In genomic region chr11:102223166-102223565, GRCm38 (mm10) we compare ENCODE assay signal across 9 mouse cellular contexts. TPM values are rescaled to one million over a fixed set of nuclear protein-coding genes. Genes with fewer than 3 reads are reported as not detected.
A peak's percentile ranks its signal among the peaks of the same experiment; 100 is the strongest.
DNase-seq lines count a peak whose midpoint lies in the region; ATAC-seq and TF ChIP-seq lines count a peak whose summit lies in the region.
"Had no signal": no experiment of that assay in that cellular context is flagged by ENCODE, and none has a peak within 500 bp of the region (broad histone marks: within the 10 kb centered on the region; RNA-seq: fewer than 3 reads in every experiment).

No protein-coding gene starts in this region.

- WGBS in kidney, embryonic 14.5 days: 35% methylated on average over 6 of the region's 6 CpGs
- WGBS in hindbrain, postnatal 0 days: 47% methylated on average over 6 of the region's 6 CpGs
- WGBS in midbrain, embryonic 14.5 days: 50% methylated on average over 6 of the region's 6 CpGs

- no peak for ATAC-seq in kidney, embryonic 14.5 days (ENCODE audit: low FRiP score, low TSS enrichment)
- peak; percentile 47 for ATAC-seq in CD4-positive, CD25-positive, alpha-beta regulatory T cell, adult 4 months
- ATAC-seq in hindbrain, postnatal 0 days: no peak
- ATAC-seq in midbrain, embryonic 14.5 days (ENCODE audit: low FRiP score, low TSS enrichment): no peak

- no peak overlapping the region for H3K27ac ChIP-seq in kidney, embryonic 14.5 days (ENCODE audit: low read depth, low read length)
- no peak overlapping the region for H3K27ac ChIP-seq in hindbrain, postnatal 0 days
- H3K27ac ChIP-seq in midbrain, embryonic 14.5 days (replicated peaks; ENCODE audit: low read depth, low read length): no peak overlapping the region
- H3K27ac ChIP-seq: midbrain, embryonic 12.5 days had no signal

- DNase-seq in kidney, adult 18-20 months: peak; percentile 58
- peak; percentile 57 for DNase-seq in brain, adult 2 months (ENCODE audit: low read depth, low spot score)
- peak; percentile 73 for DNase-seq in hindbrain, postnatal 0 days (ENCODE audit: low spot score)
- peak; percentile 78 for DNase-seq in midbrain, embryonic 14.5 days
- DNase-seq in thymus, postnatal 36 days: peak; percentile 84 to 86
- no peak for DNase-seq in layer of hippocampus, adult 9-10 months (ENCODE audit: low spot score)

- no peak overlapping the region for H3K4me2 ChIP-seq in kidney, embryonic 14.5 days (replicated peaks; ENCODE audit: low read depth, low read length)
- H3K4me2 ChIP-seq in hindbrain, postnatal 0 days (ENCODE audit: low read depth, low read length): no peak overlapping the region
- no peak overlapping the region for H3K4me2 ChIP-seq in midbrain, embryonic 14.5 days (ENCODE audit: low read length)
- H3K4me2 ChIP-seq: midbrain, embryonic 12.5 days had no signal

- no peaks in the 10 kb centered on the region; the same call in 1 of the 2 replicates for H3K36me3 ChIP-seq in kidney, embryonic 14.5 days (ENCODE audit: control insufficient read depth, insufficient read depth, low read length)
- 0 out of 2 replicates have a peak, but pooled peaks cover 4% of the 10 kb centered on the region for H3K36me3 ChIP-seq in hindbrain, postnatal 0 days (ENCODE audit: insufficient read depth, low read length)
- H3K36me3 ChIP-seq in midbrain, embryonic 14.5 days (ENCODE audit: control insufficient read depth, insufficient read depth, low read length): peaks cover 30% of the 10 kb centered on the region

- no peaks in the 10 kb centered on the region for H3K27me3 ChIP-seq in kidney, embryonic 14.5 days (ENCODE audit: control insufficient read depth, insufficient read depth, low read length)
- no peaks in the 10 kb centered on the region for H3K27me3 ChIP-seq in hindbrain, postnatal 0 days (ENCODE audit: insufficient read depth, low read length)
- no peaks in the 10 kb centered on the region for H3K27me3 ChIP-seq in midbrain, embryonic 14.5 days (ENCODE audit: control insufficient read depth, insufficient read depth, low read length)
- H3K27me3 ChIP-seq: midbrain, embryonic 12.5 days had no signal

- H3K4me1 ChIP-seq in kidney, embryonic 14.5 days (ENCODE audit: control insufficient read depth, insufficient read depth, low read length): peaks cover 46% of the 10 kb centered on the region
- peaks cover 49% of the 10 kb centered on the region for H3K4me1 ChIP-seq in hindbrain, postnatal 0 days (ENCODE audit: insufficient read depth, low read length)
- H3K4me1 ChIP-seq in midbrain, embryonic 14.5 days (ENCODE audit: control insufficient read depth, insufficient read depth, low read length): peaks cover 58% of the 10 kb centered on the region

- no peak overlapping the region for H3K4me3 ChIP-seq in kidney, embryonic 14.5 days (ENCODE audit: low read length)
- H3K4me3 ChIP-seq in hindbrain, postnatal 0 days (ENCODE audit: low read length): no peak overlapping the region
- no peak overlapping the region for H3K4me3 ChIP-seq in midbrain, embryonic 14.5 days (replicated peaks; ENCODE audit: low read depth, low read length)
- H3K4me3 ChIP-seq: midbrain, embryonic 12.5 days had no signal

- no peak overlapping the region for H3K9ac ChIP-seq in kidney, embryonic 14.5 days (ENCODE audit: low read depth, low read length)
- no peak overlapping the region for H3K9ac ChIP-seq in hindbrain, postnatal 0 days (replicated peaks; ENCODE audit: low read length)
- no peak overlapping the region; the same call in 1 of the 2 replicates for H3K9ac ChIP-seq in midbrain, embryonic 14.5 days (replicated peaks; ENCODE audit: low read length)
- H3K9ac ChIP-seq: midbrain, embryonic 12.5 days had no signal

- TF ChIP-seq CTCF in hindbrain, postnatal 0 days (IDR thresholded peaks at IDR 0.05; ENCODE audit: low read depth): peak; percentile 73

- no peaks in the 10 kb centered on the region for H3K9me3 ChIP-seq in kidney, embryonic 14.5 days (ENCODE audit: control insufficient read depth, low read length)
- no peaks in the 10 kb centered on the region for H3K9me3 ChIP-seq in hindbrain, postnatal 0 days (ENCODE audit: low read length)
- no peaks in the 10 kb centered on the region for H3K9me3 ChIP-seq in midbrain, embryonic 14.5 days (ENCODE audit: control insufficient read depth, low read length)
- H3K9me3 ChIP-seq: midbrain, embryonic 12.5 days had no signal

RNA-seq across cellular contexts. Expression of gene Hdac5, which starts 6.8 kb away (rescaled TPM):
- 21.6 and 29.1 TPM in 2 replicates for polyA plus RNA-seq in kidney, embryonic 14.5 days (2014; fragmentation: Nextera tagmentation; extraction: Ambion mirVana)
- 10 to 100 TPM in 1 of 2 experiments, 1 to 10 TPM in 1; 6.5 to 12.3 TPM for polyA plus RNA-seq in CD4-positive, CD25-positive, alpha-beta regulatory T cell, adult 4 months (2017; shearing (Covaris generic))
- 212 and 350 TPM in 2 replicates for total RNA-seq in hindbrain, postnatal 0 days (2014; rRNA removed)
- 61.2 and 61.9 TPM in 2 replicates for polyA plus RNA-seq in hindbrain, postnatal 0 days (2015; fragmentation: Nextera tagmentation; extraction: Ambion mirVana)
- 54.4 and 56.6 TPM in 2 replicates for polyA plus RNA-seq in midbrain, embryonic 14.5 days (2014; fragmentation: Nextera tagmentation; extraction: Ambion mirVana)

RNA-seq across cellular contexts. Expression of gene BC030867, which starts 25.5 kb away (rescaled TPM):
- 18.2 and 22.9 TPM in 2 replicates for polyA plus RNA-seq in kidney, embryonic 14.5 days (2014; fragmentation: Nextera tagmentation; extraction: Ambion mirVana)
- polyA plus RNA-seq in CD4-positive, CD25-positive, alpha-beta regulatory T cell, adult 4 months (2017; shearing (Covaris generic)): 1 to 10 TPM in 1 of 2 experiments, under 1 TPM in 1; 0.40 to 1.8 TPM
- total RNA-seq in hindbrain, postnatal 0 days (2014; rRNA removed): 2.3 and 2.4 TPM in 2 replicates
- 2.1 and 2.3 TPM in 2 replicates for polyA plus RNA-seq in hindbrain, postnatal 0 days (2015; fragmentation: Nextera tagmentation; extraction: Ambion mirVana)
- polyA plus RNA-seq in midbrain, embryonic 14.5 days (2014; fragmentation: Nextera tagmentation; extraction: Ambion mirVana): 2.6 and 3.0 TPM in 2 replicates

RNA-seq across cellular contexts. Expression of gene G6pc3, which starts 33.7 kb away (rescaled TPM):
- polyA plus RNA-seq in kidney, embryonic 14.5 days (2014; fragmentation: Nextera tagmentation; extraction: Ambion mirVana): 42.5 and 50.6 TPM in 2 replicates
- polyA plus RNA-seq in CD4-positive, CD25-positive, alpha-beta regulatory T cell, adult 4 months (2017; shearing (Covaris generic)): 10 to 100 TPM; 29.1 to 53.9 TPM
- 67.5 and 70.1 TPM in 2 replicates for total RNA-seq in hindbrain, postnatal 0 days (2014; rRNA removed)
- 43.8 and 46.2 TPM in 2 replicates for polyA plus RNA-seq in hindbrain, postnatal 0 days (2015; fragmentation: Nextera tagmentation; extraction: Ambion mirVana)
- 31.6 and 43.7 TPM in 2 replicates for polyA plus RNA-seq in midbrain, embryonic 14.5 days (2014; fragmentation: Nextera tagmentation; extraction: Ambion mirVana)

RNA-seq across cellular contexts. Expression of gene Lsm12, which starts 38.1 kb away (rescaled TPM):
- polyA plus RNA-seq in kidney, embryonic 14.5 days (2014; fragmentation: Nextera tagmentation; extraction: Ambion mirVana): 93.9 and 106 TPM in 2 replicates
- 10 to 100 TPM; 33.4 to 69.4 TPM for polyA plus RNA-seq in CD4-positive, CD25-positive, alpha-beta regulatory T cell, adult 4 months (2017; shearing (Covaris generic))
- 65.7 and 167 TPM in 2 replicates for total RNA-seq in hindbrain, postnatal 0 days (2014; rRNA removed)
- polyA plus RNA-seq in hindbrain, postnatal 0 days (2015; fragmentation: Nextera tagmentation; extraction: Ambion mirVana): 147 and 153 TPM in 2 replicates
- polyA plus RNA-seq in midbrain, embryonic 14.5 days (2014; fragmentation: Nextera tagmentation; extraction: Ambion mirVana): 76.0 and 80.9 TPM in 2 replicates

RNA-seq across cellular contexts. Expression of gene Asb16, which starts 45.4 kb away (rescaled TPM):
- polyA plus RNA-seq in kidney, embryonic 14.5 days (2014; fragmentation: Nextera tagmentation; extraction: Ambion mirVana): 0.09 TPM in 1 of 2 replicates, not detected in the other
- polyA plus RNA-seq in CD4-positive, CD25-positive, alpha-beta regulatory T cell, adult 4 months (2017; shearing (Covaris generic)): not detected
- total RNA-seq in hindbrain, postnatal 0 days (2014; rRNA removed): 2.2 and 2.6 TPM in 2 replicates
- 0.29 and 0.41 TPM in 2 replicates for polyA plus RNA-seq in hindbrain, postnatal 0 days (2015; fragmentation: Nextera tagmentation; extraction: Ambion mirVana)
- 0.12 TPM in 1 of 2 replicates, not detected in the other for polyA plus RNA-seq in midbrain, embryonic 14.5 days (2014; fragmentation: Nextera tagmentation; extraction: Ambion mirVana)
- polyA plus RNA-seq: midbrain, embryonic 12.5 days had no signal
